Mouse (Mus musculus) MEL (cell line): ENCODE data around the gene P4ha2. TPM values are rescaled to one million over a fixed set of nuclear protein-coding genes. Genes with fewer than 3 reads are reported as not detected.

Source experiments
- DNase-seq: peaks from one replicate; pipeline ENCODE4 v3.0.0; 2011; ENCODE audit warnings: low read depth, low spot score
- H3K27ac ChIP-seq: 2 replicates; pipeline ENCODE4 v1.5.1; 2012; ENCODE audit warnings: low read depth, mild to moderate bottlenecking, control low read depth, low read length, moderate library complexity; ENCODE audit not compliant: control insufficient read depth
- H3K27me3 ChIP-seq, 2 experiments: fragments of 150-350 bp in 1 of 2; sonication (generic) in 1 of 2; 2 replicates each; pipeline ENCODE4 v1.6.1; 2012; ENCODE audit warnings: low read length in 2 of 2, mild to moderate bottlenecking in 2 of 2, improper control_type of control experiment in 1 of 2, moderate library complexity in 1 of 2; ENCODE audit not compliant: insufficient read depth in 2 of 2, control insufficient read depth in 1 of 2
- H3K36me3 ChIP-seq, 2 experiments: 2 replicates each; pipeline ENCODE4 v1.6.1; 2012 to 2014; ENCODE audit warnings: low read length in 2 of 2, improper control_type of control experiment in 1 of 2, inconsistent platforms in 1 of 2, mild to moderate bottlenecking in 1 of 2; ENCODE audit not compliant: insufficient read depth in 2 of 2, control insufficient read depth in 1 of 2
- H3K4me1 ChIP-seq, 2 experiments: fragments of 150-350 bp in 1 of 2; sonication (generic) in 1 of 2; 2 replicates each; pipeline ENCODE4 v1.6.1; 2012; ENCODE audit warnings: low read length in 2 of 2, improper control_type of control experiment in 1 of 2, mild to moderate bottlenecking in 1 of 2; ENCODE audit not compliant: insufficient read depth in 2 of 2, control insufficient read depth in 1 of 2
- H3K4me3 ChIP-seq, 2 experiments: fragments of 150-350 bp in 1 of 2; sonication (generic) in 1 of 2; 2 replicates each; pipeline ENCODE4 v1.5.1; 2012; ENCODE audit warnings: low read depth in 2 of 2, low read length in 2 of 2, mild to moderate bottlenecking in 2 of 2, moderate library complexity in 2 of 2, control low read depth in 1 of 2, improper control_type of control experiment in 1 of 2; ENCODE audit not compliant: control insufficient read depth in 1 of 2, insufficient read depth in 1 of 2
- H3K79me2 ChIP-seq: 2 replicates; pipeline ENCODE4 v1.6.1; 2012; ENCODE audit warnings: mild to moderate bottlenecking, low read length, moderate library complexity; ENCODE audit not compliant: control insufficient read depth, poor library complexity, insufficient read depth
- H3K9ac ChIP-seq: 2 replicates; pipeline ENCODE4 v1.6.1; 2012; ENCODE audit warnings: low read depth, mild to moderate bottlenecking, control low read depth, low read length, moderate library complexity; ENCODE audit not compliant: control insufficient read depth, poor library complexity, severe bottlenecking
- H3K9me3 ChIP-seq: fragments of 150-350 bp; sonication (generic); replicated peaks from 2 replicates; pipeline ENCODE4 v1.6.1; 2012; ENCODE audit warnings: mild to moderate bottlenecking, low read length, improper control_type of control experiment, moderate library complexity; ENCODE audit not compliant: insufficient read depth
- CHD1 ChIP-seq: IDR thresholded peaks from 2 replicates; pipeline ENCODE4 v1.6.1; 2012; ENCODE audit warnings: low read depth, mild to moderate bottlenecking, inconsistent platforms, low read length, improper control_type of control experiment
- CHD2 ChIP-seq: IDR thresholded peaks from 2 replicates; pipeline ENCODE4 v1.6.1; 2011; ENCODE audit warnings: low read length, improper control_type of control experiment
- CTCF ChIP-seq, 3 experiments: IDR thresholded peaks in 2 of 3; conservative IDR thresholded peaks in 1 of 3; 2 replicates each; pipeline ENCODE4 v1.5.1; 2011 to 2012; ENCODE audit warnings: low read length in 3 of 3, low read depth in 2 of 3, mild to moderate bottlenecking in 2 of 3, improper control_type of control experiment in 1 of 3, inconsistent platforms in 1 of 3, mixed read lengths in 1 of 3, moderate library complexity in 1 of 3; ENCODE audit not compliant: control insufficient read depth in 1 of 3, insufficient read depth in 1 of 3, poor library complexity in 1 of 3, severe bottlenecking in 1 of 3
- ETS1 ChIP-seq: IDR thresholded peaks from 2 replicates; pipeline ENCODE4 v1.6.1; 2012; ENCODE audit warnings: low read depth, mild to moderate bottlenecking, inconsistent platforms, low read length, improper control_type of control experiment, moderate library complexity
- JUND ChIP-seq: IDR thresholded peaks from 2 replicates; pipeline ENCODE4 v1.6.1; 2011; ENCODE audit warnings: low read depth, mild to moderate bottlenecking, improper control_type of control experiment, low read length
- MAZ ChIP-seq: IDR thresholded peaks from 2 replicates; pipeline ENCODE4 v1.6.1; 2012; ENCODE audit warnings: low read depth, mild to moderate bottlenecking, inconsistent platforms, low read length, improper control_type of control experiment
- MYC ChIP-seq: IDR thresholded peaks from 2 replicates; pipeline ENCODE4 v1.6.1; 2011; ENCODE audit warnings: low read depth, mild to moderate bottlenecking, low read length, improper control_type of control experiment, moderate library complexity
- NRF1 ChIP-seq: IDR thresholded peaks from 2 replicates; pipeline ENCODE4 v1.6.1; 2014; ENCODE audit warnings: low read depth, mild to moderate bottlenecking, inconsistent platforms, low read length, improper control_type of control experiment, moderate library complexity; ENCODE audit not compliant: poor library complexity, insufficient read depth, severe bottlenecking
- RCOR1 ChIP-seq: IDR thresholded peaks from 2 replicates; pipeline ENCODE4 v1.6.1; 2012; ENCODE audit warnings: low read depth, mild to moderate bottlenecking, inconsistent platforms, low read length, improper control_type of control experiment
- SIN3A ChIP-seq: IDR thresholded peaks from 2 replicates; pipeline ENCODE4 v1.6.1; 2012; ENCODE audit warnings: low read length, improper control_type of control experiment, inconsistent platforms
- TAL1 ChIP-seq: IDR thresholded peaks from 2 replicates; pipeline ENCODE4 v1.6.1; 2012; ENCODE audit warnings: mild to moderate bottlenecking, inconsistent platforms, low read length, moderate library complexity, mixed read lengths
- UBTF ChIP-seq: IDR thresholded peaks from 2 replicates; pipeline ENCODE4 v1.6.1; 2012; ENCODE audit warnings: low read depth, mild to moderate bottlenecking, inconsistent platforms, low read length, improper control_type of control experiment, moderate library complexity, borderline replicate concordance; ENCODE audit not compliant: insufficient read depth
- USF2 ChIP-seq, 2 experiments: IDR thresholded peaks; 2 replicates each; pipeline ENCODE4 v1.6.1; 2011 to 2012; ENCODE audit warnings: improper control_type of control experiment in 2 of 2, low read length in 2 of 2, borderline replicate concordance in 1 of 2, inconsistent platforms in 1 of 2, low read depth in 1 of 2, mild to moderate bottlenecking in 1 of 2; ENCODE audit not compliant: insufficient read depth in 1 of 2
- polyA plus RNA-seq, 2 experiments: library from polyadenylated mRNA; stranded (reverse) in 1 of 2; unstranded in 1 of 2; fragments of >175 nt in 1 of 2; fragments of >200 nt in 1 of 2; gene quantifications; 2 replicates each; pipeline versions ENCODE4 v1.2.1 to v1.2.4; 2012; ENCODE audit warnings: low replicate concordance in 2 of 2, low read depth in 1 of 2; ENCODE audit not compliant: insufficient read length in 2 of 2, insufficient read depth in 1 of 2, missing spikeins in 1 of 2
- total RNA-seq: library from RNA; depleted of rRNA; stranded (reverse); fragments of 300-350 nt; gene quantifications from 2 replicates; pipeline ENCODE4 v1.2.3, GENCODE M21; 2012

P4ha2 gene
- total and polyA plus RNA-seq, 3 experiments, result 18.6 to 57.8 TPM; not detected in 1

DNA sequence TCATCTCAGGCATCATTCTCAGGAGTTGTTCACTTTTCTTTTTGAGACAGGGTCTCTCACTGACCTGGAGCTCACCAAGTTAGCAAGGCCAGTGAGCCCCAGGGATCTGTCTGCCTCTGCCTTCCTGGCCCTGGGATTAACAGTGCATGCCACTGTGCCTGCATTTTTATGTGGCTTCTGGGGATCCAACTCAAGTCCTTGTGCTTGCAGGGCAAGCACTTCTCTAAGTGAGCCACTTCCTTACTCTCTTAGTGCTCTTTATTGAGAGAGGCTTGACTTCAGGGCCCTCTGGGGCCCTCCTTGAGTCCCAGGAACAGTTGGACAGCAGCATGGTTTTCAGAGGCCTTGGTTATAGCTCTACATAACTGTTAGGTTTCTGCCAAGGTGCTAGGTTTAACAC lies 56.6 kb downstream of the P4ha2 start:
- Histone ChIP-seq H3K9ac (no peak overlapping the region), H3K4me3 (no peak overlapping the region), H3K79me2 (no peaks in the 10 kb centered on the region), H3K4me1 (peaks cover 11 to 25% of the 10 kb centered on the region in 2 experiments), H3K36me3 (peaks cover 0 to 20% of the 10 kb centered on the region in 2 experiments; a peak in 2 of 4 replicates), H3K9me3 (no peaks in the 10 kb centered on the region), H3K27ac (no peak overlapping the region), H3K27me3 (no peaks in the 10 kb centered on the region)
- no peak for TF ChIP-seq JUND
- TF ChIP-seq MYC, result no peak
- TF ChIP-seq RCOR1, result no peak
- no peak for TF ChIP-seq CHD2
- TF ChIP-seq USF2 (IDR thresholded peaks at IDR 0.05; ENCODE audit: borderline replicate concordance in 1 of 2, insufficient read depth in 1 of 2, low read depth in 1 of 2, low read length in 2 of 2), result no peak
- no peak for TF ChIP-seq NRF1
- no peak for TF ChIP-seq CTCF (IDR thresholded peaks at IDR 0.05 in 2 of 3, conservative IDR thresholded peaks at IDR 0.05 in 1 of 3; ENCODE audit: control insufficient read depth in 1 of 3, insufficient read depth in 1 of 3, low read depth in 2 of 3, low read length in 3 of 3, poor library complexity in 1 of 3, severe bottlenecking in 1 of 3)
- TF ChIP-seq MAZ, result no peak
- no peak for DNase-seq

DNA sequence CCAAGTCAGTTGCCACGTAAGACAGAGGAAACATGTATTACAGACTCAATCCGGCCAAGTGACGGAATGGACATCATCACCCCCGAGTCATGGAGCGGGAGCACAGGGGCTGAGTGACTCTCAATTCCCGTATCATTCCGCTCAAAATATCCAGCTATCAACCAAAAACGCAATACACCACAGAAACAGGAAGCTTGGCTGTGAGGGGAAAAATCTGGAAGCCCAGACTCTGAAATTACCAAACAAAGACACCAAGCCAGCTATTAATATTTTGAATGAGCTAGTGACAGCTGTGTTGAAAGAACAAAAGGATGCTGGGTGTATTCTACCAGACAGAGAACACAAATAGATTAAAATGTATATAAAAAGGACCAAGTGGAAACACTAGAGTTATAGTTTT lies 57.7 kb downstream of the P4ha2 start:
- peaks cover 0 to 22% of the 10 kb centered on the region in 2 experiments; a peak in 2 of 4 replicates for H3K36me3 ChIP-seq
- no peak overlapping the region for H3K4me3 ChIP-seq
- TF ChIP-seq CHD2, result no peak
- no peak for TF ChIP-seq SIN3A
- TF ChIP-seq CHD1, result no peak
- H3K27ac ChIP-seq, result no peak overlapping the region
- H3K4me1 ChIP-seq, result peaks cover 11 to 28% of the 10 kb centered on the region in 2 experiments
- no peak for DNase-seq
- H3K9me3 ChIP-seq, result no peaks in the 10 kb centered on the region
- no peak overlapping the region for H3K9ac ChIP-seq
- H3K27me3 ChIP-seq, result no peaks in the 10 kb centered on the region
- no peaks in the 10 kb centered on the region for H3K79me2 ChIP-seq

DNA sequence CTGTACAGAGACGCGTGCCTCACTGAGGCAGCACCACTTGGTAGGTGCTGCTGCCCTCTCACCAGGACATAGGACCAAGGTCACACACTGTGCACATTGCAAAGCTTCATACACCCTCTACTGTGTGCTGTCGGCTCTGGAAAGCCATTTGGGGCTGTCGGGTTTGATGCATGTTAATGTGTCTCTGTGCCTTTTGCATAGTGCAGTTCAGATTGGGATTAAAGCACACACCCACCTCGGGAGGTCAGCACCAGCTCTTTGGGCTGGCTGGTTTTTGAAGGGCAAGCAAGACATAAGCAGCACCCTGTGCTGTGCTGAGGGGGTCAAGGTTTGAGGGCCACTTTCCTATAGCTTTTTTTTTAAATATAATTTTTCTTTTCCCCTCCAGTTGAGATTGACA lies 60.5 kb downstream of the P4ha2 start:
- Histone ChIP-seq H3K9ac (no peak overlapping the region), H3K4me1 (peaks cover 6 to 22% of the 10 kb centered on the region in 2 experiments), H3K27ac (no peak overlapping the region), H3K27me3 (no peaks in the 10 kb centered on the region), H3K79me2 (no peaks in the 10 kb centered on the region), H3K36me3 (peaks cover 0 to 17% of the 10 kb centered on the region in 2 experiments; a peak in 2 of 4 replicates)
- TF ChIP-seq ETS1 (no peak), MYC (no peak), CHD1 (no peak), TAL1 (no peak), CTCF (IDR thresholded peaks at IDR 0.05 in 2 of 3, conservative IDR thresholded peaks at IDR 0.05 in 1 of 3; ENCODE audit: control insufficient read depth in 1 of 3, insufficient read depth in 1 of 3, low read depth in 2 of 3, low read length in 3 of 3, poor library complexity in 1 of 3, severe bottlenecking in 1 of 3) (no peak), JUND (no peak), USF2 (IDR thresholded peaks at IDR 0.05; ENCODE audit: borderline replicate concordance in 1 of 2, insufficient read depth in 1 of 2, low read depth in 1 of 2, low read length in 2 of 2) (no peak), UBTF (no peak)
- TF ChIP-seq, all 39 proteins: peak for 0
- Histone ChIP-seq H3K9me3 (no peaks in the 10 kb centered on the region), H3K4me3 (no peak overlapping the region)
- no peak for DNase-seq
